23 mouse cellular contexts compared by ENCODE assay signal in the genomic region with DNA sequence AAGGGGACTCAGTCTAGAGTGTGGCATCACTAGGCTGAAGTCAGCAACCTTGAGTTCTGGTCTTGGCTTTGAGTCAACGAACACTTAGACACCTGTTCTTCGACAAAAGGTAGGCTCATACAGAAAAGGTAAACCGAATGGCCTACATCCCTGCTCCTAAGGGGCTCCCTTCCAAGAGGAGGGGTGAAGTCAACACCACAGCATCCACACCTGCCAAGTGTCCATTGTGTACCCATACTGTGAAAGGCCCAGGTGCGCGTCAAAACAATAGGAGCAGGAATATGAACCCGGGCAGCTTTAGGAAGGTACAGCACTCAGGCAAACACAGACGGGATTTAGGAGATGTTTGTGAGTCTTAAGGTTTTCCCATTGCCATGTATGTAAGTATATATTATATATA. TPM values are rescaled to one million over a fixed set of nuclear protein-coding genes. Genes with fewer than 3 reads are reported as not detected.
DNase-seq lines count a peak whose midpoint lies in the region; ATAC-seq and TF ChIP-seq lines count a peak whose summit lies in the region.
"Had no signal": no experiment of that assay in that cellular context is flagged by ENCODE, and none has a peak within 500 bp of the region (broad histone marks: within the 10 kb centered on the region; RNA-seq: fewer than 3 reads in every experiment).

No protein-coding gene starts in this region.

- no peak overlapping the region for H3K9ac ChIP-seq in intestine, embryonic 16.5 days (ENCODE audit: low read depth, low read length)
- H3K9ac ChIP-seq in intestine, embryonic 15.5 days: no peak overlapping the region
- H3K9ac ChIP-seq in intestine, postnatal 0 days (ENCODE audit: low read depth, low read length): no peak overlapping the region
- H3K9ac ChIP-seq in liver, postnatal 0 days (replicated peaks): peak overlapping the region; percentile 21; the same call in 1 of the 2 replicates
- H3K9ac ChIP-seq in hindbrain, embryonic 16.5 days (ENCODE audit: low read depth, low read length): no peak overlapping the region
- H3K9ac ChIP-seq: hindbrain, embryonic 15.5 days; limb, embryonic 15.5 days; neural tube, embryonic 13.5 days had no signal

- peak overlapping the region; percentile 58; the same call in 1 of the 2 replicates for H3K27ac ChIP-seq in intestine, embryonic 16.5 days (ENCODE audit: low read length)
- no peak overlapping the region for H3K27ac ChIP-seq in intestine, embryonic 15.5 days
- H3K27ac ChIP-seq in intestine, postnatal 0 days (ENCODE audit: low read depth, low read length): 0 out of 2 replicates have a peak overlapping the region, but pooled peaks have one; percentile 54
- H3K27ac ChIP-seq in liver, postnatal 0 days (ENCODE audit: low read depth): peak overlapping the region; percentile 85
- H3K27ac ChIP-seq in hindbrain, embryonic 16.5 days (ENCODE audit: low read depth, low read length): no peak overlapping the region
- H3K27ac ChIP-seq: hindbrain, embryonic 15.5 days; left cerebral cortex, adult 2 months; limb, embryonic 15.5 days; neural tube, embryonic 13.5 days had no signal

- no peaks in the 10 kb centered on the region for H3K36me3 ChIP-seq in intestine, embryonic 16.5 days (ENCODE audit: control insufficient read depth, insufficient read depth, low read length)
- H3K36me3 ChIP-seq in intestine, embryonic 15.5 days: no peaks in the 10 kb centered on the region
- peaks cover 78% of the 10 kb centered on the region for H3K36me3 ChIP-seq in G1E (replicated peaks)
- peaks cover 8% of the 10 kb centered on the region; the same call in 1 of the 2 replicates for H3K36me3 ChIP-seq in intestine, postnatal 0 days (ENCODE audit: control insufficient read depth, insufficient read depth)
- H3K36me3 ChIP-seq in liver, postnatal 0 days (replicated peaks; ENCODE audit: insufficient read depth, low read length): peaks cover 7% of the 10 kb centered on the region
- no peaks in the 10 kb centered on the region for H3K36me3 ChIP-seq in hindbrain, embryonic 16.5 days (ENCODE audit: control insufficient read depth, insufficient read depth, low read length)
- H3K36me3 ChIP-seq: hindbrain, embryonic 15.5 days; limb, embryonic 15.5 days; neural tube, embryonic 13.5 days had no signal

- H3K9me3 ChIP-seq in intestine, embryonic 16.5 days (ENCODE audit: control insufficient read depth, low read length): no peaks in the 10 kb centered on the region
- H3K9me3 ChIP-seq in intestine, embryonic 15.5 days: no peaks in the 10 kb centered on the region
- no peaks in the 10 kb centered on the region for H3K9me3 ChIP-seq in G1E (replicated peaks)
- H3K9me3 ChIP-seq in intestine, postnatal 0 days (ENCODE audit: control insufficient read depth): no peaks in the 10 kb centered on the region
- no peaks in the 10 kb centered on the region for H3K9me3 ChIP-seq in liver, postnatal 0 days (ENCODE audit: low read length)
- no peaks in the 10 kb centered on the region for H3K9me3 ChIP-seq in hindbrain, embryonic 16.5 days (ENCODE audit: control insufficient read depth, low read length)
- H3K9me3 ChIP-seq: hindbrain, embryonic 15.5 days; limb, embryonic 15.5 days; neural tube, embryonic 13.5 days had no signal

- no peak for TF ChIP-seq CTCF in G1E (IDR thresholded peaks at IDR 0.05; ENCODE audit: low read depth, low read length)
- no peak for TF ChIP-seq CTCF in intestine, postnatal 0 days (IDR thresholded peaks at IDR 0.05; ENCODE audit: low read depth)
- TF ChIP-seq CTCF in liver, postnatal 0 days (IDR thresholded peaks at IDR 0.05; ENCODE audit: low read depth): no peak

- ATAC-seq in intestine, embryonic 16.5 days: no peak
- no peak for ATAC-seq in intestine, embryonic 15.5 days
- ATAC-seq in G1E (ENCODE audit: extremely low read depth, insufficient number of reproducible peaks, low FRiP score, poor library complexity, severe bottlenecking): no peak
- no peak for ATAC-seq in intestine, postnatal 0 days
- no peak for ATAC-seq in liver, postnatal 0 days
- no peak for ATAC-seq in hindbrain, embryonic 16.5 days
- ATAC-seq: forebrain, embryonic 14.5 days; midbrain, embryonic 16.5 days; Patski had no signal

- no peak overlapping the region for H3K4me2 ChIP-seq in intestine, embryonic 16.5 days (ENCODE audit: low read depth, low read length)
- H3K4me2 ChIP-seq in intestine, embryonic 15.5 days (replicated peaks): no peak overlapping the region
- H3K4me2 ChIP-seq in intestine, postnatal 0 days (replicated peaks; ENCODE audit: low read depth): peak overlapping the region; percentile 30; the same call in 1 of the 2 replicates
- peak overlapping the region; percentile 61; the same call in 1 of the 2 replicates for H3K4me2 ChIP-seq in liver, postnatal 0 days (ENCODE audit: low read depth, low read length)
- no peak overlapping the region for H3K4me2 ChIP-seq in hindbrain, embryonic 16.5 days (ENCODE audit: low read length)
- H3K4me2 ChIP-seq: hindbrain, embryonic 15.5 days; limb, embryonic 15.5 days; neural tube, embryonic 13.5 days had no signal

- H3K27me3 ChIP-seq in intestine, embryonic 16.5 days (replicated peaks; ENCODE audit: control insufficient read depth, insufficient read depth, low read length): no peaks in the 10 kb centered on the region
- H3K27me3 ChIP-seq in intestine, embryonic 15.5 days (replicated peaks): no peaks in the 10 kb centered on the region
- H3K27me3 ChIP-seq in G1E (ENCODE audit: insufficient read depth, low read length): no peaks in the 10 kb centered on the region
- no peaks in the 10 kb centered on the region for H3K27me3 ChIP-seq in intestine, postnatal 0 days (replicated peaks; ENCODE audit: control insufficient read depth, insufficient read depth, low read length)
- H3K27me3 ChIP-seq in liver, postnatal 0 days (ENCODE audit: insufficient read depth, low read length): no peaks in the 10 kb centered on the region
- H3K27me3 ChIP-seq in hindbrain, embryonic 16.5 days (replicated peaks; ENCODE audit: control insufficient read depth, insufficient read depth, low read length): no peaks in the 10 kb centered on the region
- H3K27me3 ChIP-seq: hindbrain, embryonic 15.5 days; limb, embryonic 15.5 days; neural tube, embryonic 13.5 days; Patski had no signal

- 0 out of 2 replicates have a peak, but pooled peaks cover 8% of the 10 kb centered on the region for H3K4me1 ChIP-seq in intestine, embryonic 16.5 days (ENCODE audit: control insufficient read depth, insufficient read depth, low read length)
- H3K4me1 ChIP-seq in intestine, embryonic 15.5 days (replicated peaks): peaks cover 5% of the 10 kb centered on the region; the same call in 1 of the 2 replicates
- peaks cover 87% of the 10 kb centered on the region for H3K4me1 ChIP-seq in G1E (ENCODE audit: insufficient read depth, low read depth, low read length)
- H3K4me1 ChIP-seq in intestine, postnatal 0 days (replicated peaks; ENCODE audit: control insufficient read depth, insufficient read depth, low read length): 0 out of 2 replicates have a peak, but pooled peaks cover 13% of the 10 kb centered on the region
- H3K4me1 ChIP-seq in liver, postnatal 0 days (ENCODE audit: insufficient read depth): peaks cover 70% of the 10 kb centered on the region
- peaks cover 5% of the 10 kb centered on the region for H3K4me1 ChIP-seq in hindbrain, embryonic 16.5 days (ENCODE audit: control insufficient read depth, insufficient read depth, low read depth, low read length)

- no peak for DNase-seq in G1E (ENCODE audit: low spot score)
- no peak for DNase-seq in liver, postnatal 0 days
- DNase-seq in cerebellum, postnatal 14 days: no peak
- no peak for DNase-seq in adrenal gland, postnatal 14 days
- DNase-seq: cerebellum, adult 11 months; cerebellum, adult 9-11 months; gastrocnemius, postnatal 10 days; kidney, adult 11 months; layer of hippocampus, adult 9-11 months; lung, postnatal 10 days; retina, postnatal 1 day had no signal

- no peak overlapping the region for H3K4me3 ChIP-seq in intestine, embryonic 16.5 days (ENCODE audit: low read length)
- no peak overlapping the region for H3K4me3 ChIP-seq in intestine, embryonic 15.5 days (replicated peaks)
- peak overlapping the region; percentile 48; the same call in 1 of the 2 replicates for H3K4me3 ChIP-seq in G1E (ENCODE audit: low read depth, low read length)
- no peak overlapping the region for H3K4me3 ChIP-seq in intestine, postnatal 0 days (ENCODE audit: low read depth, low read length)
- H3K4me3 ChIP-seq in liver, postnatal 0 days (ENCODE audit: low read depth, low read length): no peak overlapping the region
- no peak overlapping the region for H3K4me3 ChIP-seq in hindbrain, embryonic 16.5 days (ENCODE audit: low read length)
- H3K4me3 ChIP-seq: hindbrain, embryonic 15.5 days; left cerebral cortex, adult 2 months; limb, embryonic 15.5 days; myocyte; neural tube, embryonic 13.5 days had no signal

- TF ChIP-seq EP300 in liver, postnatal 0 days (IDR thresholded peaks at IDR 0.05; ENCODE audit: low read depth): no peak

- WGBS in intestine, embryonic 16.5 days: 94% methylated on average over 7 of the region's 7 CpGs
- WGBS in intestine, embryonic 15.5 days: 93% methylated on average over 7 of the region's 7 CpGs
- 92% methylated on average over 7 of the region's 7 CpGs for WGBS in intestine, postnatal 0 days
- 83% methylated on average over 7 of the region's 7 CpGs for WGBS in liver, postnatal 0 days (ENCODE audit: insufficient replicate concordance)
- 94% methylated on average over 7 of the region's 7 CpGs for WGBS in hindbrain, embryonic 16.5 days

RNA-seq across cellular contexts. Expression of a gene that starts 8.4 kb away (rescaled TPM):
- 35.8 and 41.6 TPM in 2 replicates for polyA plus RNA-seq in intestine, embryonic 16.5 days (2015; fragmentation: Nextera tagmentation; extraction: Ambion mirVana)
- polyA plus RNA-seq in intestine, embryonic 15.5 days (2015; fragmentation: Nextera tagmentation; extraction: Ambion mirVana): 23.2 and 23.7 TPM in 2 replicates
- total RNA-seq in G1E (2014; fragmentation: Nextera tagmentation) (288 and 301 TPM in 2 replicates), G1E (2017) (438 and 441 TPM in 2 replicates)
- polyA plus RNA-seq in G1E (2012): 14.3 and 37.2 TPM in 2 replicates
- 70.6 and 71.2 TPM in 2 replicates for polyA plus RNA-seq in intestine, postnatal 0 days (2015; fragmentation: Nextera tagmentation; extraction: Ambion mirVana)
- 9.6 and 10.3 TPM in 2 replicates for polyA plus RNA-seq in liver, postnatal 0 days (2015; fragmentation: Nextera tagmentation; extraction: Ambion mirVana)
- 3.0 and 3.1 TPM in 2 replicates for polyA plus RNA-seq in hindbrain, embryonic 16.5 days (2015; fragmentation: Nextera tagmentation; extraction: Ambion mirVana)
- 4.9 and 10.1 TPM in 2 replicates for total RNA-seq in adrenal gland, postnatal 14 days (2021)

RNA-seq across cellular contexts. Expression of a gene that starts 54.7 kb away (rescaled TPM):
- polyA plus RNA-seq in intestine, embryonic 16.5 days (2015; fragmentation: Nextera tagmentation; extraction: Ambion mirVana): 160 and 162 TPM in 2 replicates
- polyA plus RNA-seq in intestine, embryonic 15.5 days (2015; fragmentation: Nextera tagmentation; extraction: Ambion mirVana): 135 and 139 TPM in 2 replicates
- 152 and 187 TPM in 2 replicates for total RNA-seq in G1E (2014; fragmentation: Nextera tagmentation)
- total RNA-seq in G1E (2017): 233 and 234 TPM in 2 replicates
- polyA plus RNA-seq in G1E (2012): 27.0 and 38.4 TPM in 2 replicates
- polyA plus RNA-seq in intestine, postnatal 0 days (2015; fragmentation: Nextera tagmentation; extraction: Ambion mirVana): 156 and 160 TPM in 2 replicates
- polyA plus RNA-seq in liver, postnatal 0 days (2015; fragmentation: Nextera tagmentation; extraction: Ambion mirVana): 44.3 and 46.5 TPM in 2 replicates
- polyA plus RNA-seq in hindbrain, embryonic 16.5 days (2015; fragmentation: Nextera tagmentation; extraction: Ambion mirVana): 132 and 135 TPM in 2 replicates
- total RNA-seq in adrenal gland, postnatal 14 days (2021): 64.2 and 75.9 TPM in 2 replicates

Comparison
In these comparisons a context has a peak if more than half of its experiments do, and no peak if none do; other contexts are left out.
1. H3K27ac ChIP-seq: peak in intestine, embryonic 16.5 days (single experiment), intestine, postnatal 0 days (single experiment) and liver, postnatal 0 days (single experiment); none in intestine, embryonic 15.5 days (single experiment) and hindbrain, embryonic 16.5 days (single experiment).
2. H3K4me2 ChIP-seq: peak in intestine, postnatal 0 days (single experiment) and liver, postnatal 0 days (single experiment); none in intestine, embryonic 16.5 days (single experiment), intestine, embryonic 15.5 days (single experiment) and hindbrain, embryonic 16.5 days (single experiment).